Mouse (Mus musculus): Measurements from ENCODE around the gene Plxnb1. TPM values are rescaled to one million over a fixed set of nuclear protein-coding genes. Genes with fewer than 3 reads are reported as not detected.
A peak's percentile ranks its signal among the peaks of the same experiment; 100 is the strongest.

Plxnb1 gene
- 0.12 and 1.0 TPM in 2 replicates for total RNA-seq (2017)

DNA sequence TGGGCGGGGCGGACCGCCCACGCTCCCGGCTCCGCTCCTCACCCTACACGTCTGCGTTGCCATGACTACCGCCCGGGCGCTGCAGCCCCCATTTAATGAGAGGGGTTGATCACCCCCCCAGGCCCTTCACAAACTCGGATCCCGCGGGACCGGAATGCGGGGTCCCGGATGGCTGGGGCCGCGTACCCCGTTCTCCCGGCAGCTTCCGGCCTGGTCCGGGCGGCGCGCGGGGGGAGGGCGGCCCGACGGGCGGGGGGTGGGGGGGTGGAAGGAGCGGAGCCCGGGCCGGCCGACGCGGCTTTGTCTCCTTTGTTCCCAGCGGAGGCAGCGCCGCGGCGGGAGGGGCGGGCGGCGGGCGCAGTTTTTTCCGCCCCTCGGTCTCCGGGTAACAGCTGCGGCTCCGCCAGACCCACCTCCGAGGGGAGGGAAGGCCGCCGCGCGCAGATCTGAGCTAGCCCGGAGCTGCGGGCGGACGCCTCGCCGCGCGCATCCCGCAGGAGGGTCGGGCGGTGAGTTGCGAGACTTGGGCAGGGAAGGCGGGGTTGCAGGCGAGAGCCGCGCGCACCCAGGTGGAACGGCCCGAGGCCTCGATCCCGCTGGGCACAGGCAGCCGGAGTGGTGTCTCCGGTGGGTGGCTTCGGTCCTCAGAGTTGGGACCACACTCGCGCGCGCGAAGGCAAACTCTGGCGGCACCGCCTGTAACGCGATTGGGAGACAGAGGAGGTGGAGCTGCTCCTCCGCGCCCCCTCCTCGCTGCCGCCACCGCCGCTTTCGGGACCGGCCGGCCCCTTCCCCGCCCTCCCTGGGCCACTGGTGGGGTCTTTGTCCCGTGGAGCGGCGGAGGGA, at the start of gene Plxnb1:
Gene Plxnb1, plus strand, starts transcription at position 253 of the 846 bp plus-strand sequence.
- peak; percentile 10; the same call in 1 of the 2 replicates for ATAC-seq (ENCODE audit: extremely low read depth, insufficient number of reproducible peaks, low FRiP score, poor library complexity, severe bottlenecking)

- ATAC-seq (ENCODE audit: extremely low read depth, insufficient number of reproducible peaks, low FRiP score, poor library complexity, severe bottlenecking), result peak; percentile 75
Observed at GRCm38 (mm10) chr9:109046306-109046705, 48.9 kb upstream of the Plxnb1 start.

GRCm38 (mm10) chr9:109049316-109049715, 45.9 kb upstream of the Plxnb1 start:
- ATAC-seq (ENCODE audit: extremely low read depth, insufficient number of reproducible peaks, low FRiP score, poor library complexity, severe bottlenecking), result no peak

DNA sequence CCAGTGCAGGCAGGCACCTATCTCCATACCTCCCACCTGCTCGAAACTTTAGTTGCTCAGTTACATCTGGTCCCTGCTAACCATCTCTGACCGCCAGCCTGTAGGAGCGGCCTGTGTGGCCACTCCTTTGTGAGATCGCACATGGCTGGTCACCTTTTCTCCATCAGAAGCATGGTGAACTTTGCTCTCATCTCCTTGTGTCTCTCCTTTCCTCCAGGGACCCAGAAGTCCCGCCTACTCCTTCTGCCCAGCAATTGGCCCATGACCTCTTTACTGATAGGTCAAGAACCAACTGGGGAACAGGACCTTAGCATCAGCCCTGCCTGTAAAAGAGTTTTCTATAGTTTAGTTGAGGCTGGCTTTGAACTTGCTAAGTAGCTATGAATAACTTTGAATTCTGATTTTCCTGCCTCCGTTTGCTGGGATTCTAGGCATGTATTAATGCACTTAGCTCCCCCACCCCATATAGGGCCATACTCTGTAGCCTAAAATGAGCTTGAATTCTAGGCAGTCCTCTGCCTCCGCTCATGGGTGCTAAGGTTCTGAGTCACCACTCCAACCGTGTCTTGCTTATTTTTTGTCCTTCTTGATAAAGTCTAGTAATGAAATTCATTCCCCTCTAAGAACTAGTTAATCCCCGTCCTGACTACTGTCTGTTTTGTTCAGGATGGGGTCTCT, 45.1 kb upstream of the Plxnb1 start:
- no peak for ATAC-seq (ENCODE audit: extremely low read depth, insufficient number of reproducible peaks, low FRiP score, poor library complexity, severe bottlenecking)

GRCm38 (mm10) chr9:109050674-109050997, 44.6 kb upstream of the Plxnb1 start:
- no peak for ATAC-seq (ENCODE audit: extremely low read depth, insufficient number of reproducible peaks, low FRiP score, poor library complexity, severe bottlenecking)

- ATAC-seq (ENCODE audit: extremely low read depth, insufficient number of reproducible peaks, low FRiP score, poor library complexity, severe bottlenecking), result peak; percentile 34
Observed at GRCm38 (mm10) chr9:109051011-109051501, 44.1 kb upstream of the Plxnb1 start.

- peak; percentile 72 for ATAC-seq (ENCODE audit: extremely low read depth, insufficient number of reproducible peaks, low FRiP score, poor library complexity, severe bottlenecking)
Observed at GRCm38 (mm10) chr9:109051651-109052489, 43.3 kb upstream of the Plxnb1 start.

GRCm38 (mm10) chr9:109052490-109053260, 42.5 kb upstream of the Plxnb1 start:
- ATAC-seq (ENCODE audit: extremely low read depth, insufficient number of reproducible peaks, low FRiP score, poor library complexity, severe bottlenecking), result no peak

GRCm38 (mm10) chr9:109053366-109053765, 41.8 kb upstream of the Plxnb1 start:
- ATAC-seq (ENCODE audit: extremely low read depth, insufficient number of reproducible peaks, low FRiP score, poor library complexity, severe bottlenecking), result no peak

DNA sequence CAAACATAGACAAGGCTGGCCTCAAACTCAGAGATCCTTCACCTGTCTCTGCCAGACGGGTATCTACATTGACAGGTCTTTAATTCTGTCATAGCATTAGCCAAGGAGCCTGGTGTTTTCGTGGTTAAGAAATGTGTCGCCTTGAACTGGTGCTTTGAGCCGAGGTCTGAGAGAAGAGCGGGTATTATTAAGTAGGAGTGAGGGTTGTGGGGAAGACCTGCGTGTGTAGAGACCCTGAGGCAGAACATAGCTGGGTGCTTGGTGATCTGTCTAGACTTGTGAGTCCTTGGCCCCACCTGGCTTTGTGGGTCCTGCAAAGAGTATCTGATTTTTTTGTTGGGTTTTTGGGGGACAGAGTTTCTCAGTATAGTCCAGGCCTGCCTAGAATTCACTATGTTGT, 41.3 kb upstream of the Plxnb1 start:
- ATAC-seq (ENCODE audit: extremely low read depth, insufficient number of reproducible peaks, low FRiP score, poor library complexity, severe bottlenecking), result no peak

DNA sequence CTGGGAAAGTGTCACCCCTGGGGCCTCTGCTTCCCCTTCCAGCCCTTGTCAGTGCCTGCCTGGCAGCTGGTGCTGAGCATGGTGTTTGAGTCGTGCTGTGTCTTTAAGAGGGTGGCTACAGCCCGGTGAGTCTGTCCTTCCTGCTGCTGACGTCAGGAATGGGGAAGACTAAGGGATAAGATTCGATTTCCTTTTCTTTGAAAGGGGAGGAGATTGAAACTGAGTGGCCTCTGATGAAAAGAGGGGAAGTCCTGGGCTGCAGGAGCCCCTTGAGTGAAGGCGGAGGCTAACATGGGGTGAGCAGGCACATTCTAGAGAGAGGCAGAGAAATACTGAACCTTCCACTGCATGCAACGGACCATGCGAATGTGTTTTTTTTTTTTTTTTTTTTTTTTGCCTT, 40.5 kb upstream of the Plxnb1 start:
- peak; percentile 31 for ATAC-seq (ENCODE audit: extremely low read depth, insufficient number of reproducible peaks, low FRiP score, poor library complexity, severe bottlenecking)

DNA sequence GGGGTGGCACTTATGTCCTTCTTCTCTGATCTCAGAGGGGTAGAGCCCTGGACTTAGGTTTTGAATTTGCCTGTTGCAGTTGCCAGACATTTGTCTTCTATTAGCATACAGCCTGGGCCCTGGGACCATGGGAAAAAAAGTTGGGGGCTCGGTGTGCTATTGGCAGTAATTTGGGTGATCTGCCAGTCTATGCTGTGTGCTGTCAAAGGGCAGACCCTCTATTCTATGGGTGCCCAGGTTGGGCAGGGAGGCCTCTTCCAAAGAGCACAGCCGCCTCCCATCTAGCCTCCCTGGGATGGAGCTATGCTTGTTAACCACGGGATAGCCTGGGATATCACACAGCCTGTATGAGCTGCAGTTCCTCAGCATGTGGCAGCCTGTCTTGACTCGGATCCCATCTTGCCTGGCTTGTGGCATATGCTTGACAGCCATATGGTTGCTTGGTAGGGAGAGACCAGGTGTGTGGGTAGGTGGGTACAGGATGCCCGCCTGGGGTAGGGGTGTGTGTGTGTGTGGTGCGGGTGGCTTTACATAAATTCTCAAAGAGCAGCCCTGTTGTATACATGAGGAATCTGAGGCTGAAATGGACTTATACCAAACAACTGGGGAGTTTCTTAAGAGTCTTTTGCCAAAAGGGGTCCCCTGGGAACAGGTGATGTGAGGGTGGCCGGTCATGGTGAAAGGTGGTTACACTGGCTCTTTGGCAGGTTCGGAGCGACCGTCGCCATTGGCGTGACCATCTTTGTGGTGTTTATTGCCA, 39.7 kb upstream of the Plxnb1 start:
- ATAC-seq (ENCODE audit: extremely low read depth, insufficient number of reproducible peaks, low FRiP score, poor library complexity, severe bottlenecking), result no peak

DNA sequence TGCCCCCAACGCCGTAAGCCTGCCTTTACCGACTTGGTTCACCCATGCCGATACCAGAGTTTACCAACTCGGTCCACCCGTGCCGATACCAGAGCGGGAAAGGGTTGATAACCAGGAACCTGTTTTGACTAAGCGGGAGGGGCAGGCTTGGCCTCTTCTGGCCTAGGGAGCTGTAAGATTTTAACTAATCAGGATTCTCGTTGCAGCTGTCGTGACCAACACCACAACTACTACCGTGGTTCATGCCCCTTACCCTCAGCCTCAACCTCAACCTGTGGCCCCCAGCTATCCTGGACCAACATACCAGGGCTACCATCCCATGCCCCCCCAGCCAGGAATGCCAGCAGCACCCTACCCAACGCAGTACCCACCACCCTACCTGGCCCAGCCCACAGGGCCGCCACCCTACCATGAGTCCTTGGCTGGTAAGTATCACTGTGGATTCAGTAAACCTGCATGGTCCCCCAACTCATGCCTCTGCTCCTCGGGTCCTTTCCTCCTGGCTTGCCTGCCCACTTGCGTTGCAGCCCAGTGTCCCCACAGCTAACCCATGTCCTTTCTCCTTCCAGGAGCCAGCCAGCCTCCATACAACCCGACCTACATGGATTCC, 39.0 kb upstream of the Plxnb1 start:
- ATAC-seq (ENCODE audit: extremely low read depth, insufficient number of reproducible peaks, low FRiP score, poor library complexity, severe bottlenecking), result no peak

DNA sequence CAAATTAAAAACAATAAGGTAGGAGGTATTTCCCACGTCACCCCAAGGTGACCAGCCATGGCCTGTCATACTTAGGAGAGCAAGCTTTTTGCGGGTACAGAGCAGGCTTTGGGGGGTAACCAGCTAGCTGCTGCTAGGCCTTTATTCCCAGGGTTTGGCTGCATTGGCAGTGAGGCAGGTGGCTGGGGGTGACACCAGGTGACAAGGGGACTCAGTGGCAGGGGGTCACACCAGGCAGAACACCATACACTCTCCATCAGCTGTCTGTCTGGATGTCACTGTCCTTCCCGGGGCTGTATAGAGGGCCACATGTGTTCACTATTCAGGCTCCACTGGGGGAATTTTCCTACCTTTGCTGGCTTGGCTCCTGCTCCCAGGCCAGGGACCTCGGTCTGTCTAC, 38.3 kb upstream of the Plxnb1 start:
- ATAC-seq (ENCODE audit: extremely low read depth, insufficient number of reproducible peaks, low FRiP score, poor library complexity, severe bottlenecking), result no peak

- ATAC-seq (ENCODE audit: extremely low read depth, insufficient number of reproducible peaks, low FRiP score, poor library complexity, severe bottlenecking), result no peak
Observed at GRCm38 (mm10) chr9:109057543-109057942, 37.6 kb upstream of the Plxnb1 start.

- no peak for ATAC-seq (ENCODE audit: extremely low read depth, insufficient number of reproducible peaks, low FRiP score, poor library complexity, severe bottlenecking)
Observed at GRCm38 (mm10) chr9:109058006-109058765, 37.0 kb upstream of the Plxnb1 start.
